In the genomic region with DNA sequence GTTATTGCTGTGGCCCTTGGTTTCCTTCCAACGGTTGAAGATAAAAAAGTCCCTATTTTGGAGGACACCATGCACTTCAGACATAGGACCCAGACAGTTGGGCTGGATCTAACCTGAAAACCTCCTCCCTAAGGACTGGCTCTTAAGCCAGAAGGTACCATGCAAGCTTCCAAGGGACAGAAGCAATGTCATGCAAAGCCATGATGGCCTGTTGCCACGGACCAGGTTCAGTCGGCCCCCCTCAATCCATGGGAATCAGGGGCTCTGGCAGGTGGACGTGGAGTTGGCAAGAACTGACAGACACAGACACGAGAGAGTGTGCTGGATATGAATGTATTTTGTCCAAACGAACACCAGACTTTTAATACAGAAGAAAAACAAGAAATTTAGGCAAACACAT, we compare ENCODE assay signal across 27 mouse cellular contexts. TPM values are rescaled to one million over a fixed set of nuclear protein-coding genes. Genes with fewer than 3 reads are reported as not detected.
DNase-seq lines count a peak whose midpoint lies in the region.
"Had no signal": no experiment of that assay in that cellular context is flagged by ENCODE, and none has a peak within 500 bp of the region (broad histone marks: within the 10 kb centered on the region; RNA-seq: fewer than 3 reads in every experiment).

No protein-coding gene starts in this region.

- H3K9me3 ChIP-seq in heart, embryonic 10.5 days, result no peaks in the 10 kb centered on the region
- H3K9me3 ChIP-seq: embryonic facial prominence, embryonic 10.5 days; embryonic facial prominence, embryonic 13.5 days; forebrain, embryonic 10.5 days; forebrain, embryonic 13.5 days; heart, embryonic 13.5 days had no signal

- no peaks in the 10 kb centered on the region for H3K27me3 ChIP-seq in heart, embryonic 10.5 days (ENCODE audit: insufficient read depth, poor library complexity, severe bottlenecking)
- H3K27me3 ChIP-seq: CH12.LX; embryonic facial prominence, embryonic 13.5 days; forebrain, embryonic 13.5 days had no signal

- H3K4me1 ChIP-seq in heart, embryonic 10.5 days, result no peaks in the 10 kb centered on the region
- H3K4me1 ChIP-seq: embryonic facial prominence, embryonic 13.5 days; heart, embryonic 13.5 days had no signal

- peak; percentile 61 for DNase-seq in 3134 (ENCODE audit: extremely low read depth, insufficient read length, low spot score)
- peak; percentile 61 for DNase-seq in ES-CJ7 (ENCODE audit: low read depth, low spot score)
- peak; percentile 66 for DNase-seq in R1 (ENCODE audit: low read depth, low spot score)
- no peak for DNase-seq in urinary bladder, postnatal 10 days (ENCODE audit: low spot score)
- DNase-seq in adrenal gland, postnatal 14 days, result no peak
- DNase-seq in heart, embryonic 10.5 days (ENCODE audit: low spot score), result no peak
- DNase-seq: adrenal gland, adult 2 months; adrenal gland, postnatal 25 days; B cell, adult 2 months; cerebellum, adult 11-12 months; cerebellum, adult 8-10 months; cerebellum, postnatal 36 days; embryo, embryonic 11 days; gastrocnemius, postnatal 14 days; heart, adult 18-20 months; heart, postnatal 14 days; heart, postnatal 4 days; kidney, adult 18-20 months had no signal

- H3K36me3 ChIP-seq in heart, embryonic 10.5 days, result no peaks in the 10 kb centered on the region
- H3K36me3 ChIP-seq: embryonic facial prominence, embryonic 10.5 days; embryonic facial prominence, embryonic 13.5 days; forebrain, embryonic 10.5 days; heart, embryonic 13.5 days had no signal

- 69% methylated on average over 6 of the region's 6 CpGs for WGBS in heart, embryonic 10.5 days

- no peak overlapping the region for H3K27ac ChIP-seq in heart, embryonic 10.5 days
- H3K27ac ChIP-seq: embryonic facial prominence, embryonic 10.5 days; embryonic facial prominence, embryonic 13.5 days; forebrain, embryonic 10.5 days; forebrain, embryonic 13.5 days; heart, embryonic 13.5 days; hindbrain, embryonic 14.5 days; hindbrain, postnatal 0 days had no signal

- H3K4me3 ChIP-seq in heart, embryonic 10.5 days, result no peak overlapping the region
- H3K4me3 ChIP-seq: embryonic facial prominence, embryonic 10.5 days; embryonic facial prominence, embryonic 13.5 days; forebrain, embryonic 10.5 days; forebrain, embryonic 13.5 days; heart, embryonic 13.5 days had no signal

RNA-seq across cellular contexts. Expression of a gene that starts 7.5 kb away (rescaled TPM):
- total RNA-seq in adrenal gland, postnatal 14 days (2021), result 19.6 and 46.5 TPM in 2 replicates
- polyA plus RNA-seq in heart, embryonic 10.5 days (2016; fragmentation: Nextera tagmentation; extraction: Ambion mirVana), result 2.1 and 2.2 TPM in 2 replicates

RNA-seq across cellular contexts. Expression of a gene that starts 16.9 kb away (rescaled TPM):
- total RNA-seq in adrenal gland, postnatal 14 days (2021), result 35.7 and 37.6 TPM in 2 replicates
- polyA plus RNA-seq in heart, embryonic 10.5 days (2016; fragmentation: Nextera tagmentation; extraction: Ambion mirVana), result 6.7 and 10.6 TPM in 2 replicates
- total RNA-seq: CH12.LX, MEL had no signal

Comparison
In these comparisons a context has a peak if more than half of its experiments do, and no peak if none do; other contexts are left out.
1. DNase-seq: peak in 3134 (single experiment), ES-CJ7 (single experiment) and R1 (single experiment); none in urinary bladder, postnatal 10 days (single experiment), adrenal gland, postnatal 14 days (single experiment) and heart, embryonic 10.5 days (single experiment).